Mouse (Mus musculus): Measurements from ENCODE around the gene Arhgap8. TPM values are rescaled to one million over a fixed set of nuclear protein-coding genes. Genes with fewer than 3 reads are reported as not detected.
"Not testable (repeated sequence)": the region's sequence is repeated elsewhere in the genome, so short reads cannot be mapped to it uniquely, and the experiment has no call there.

The Arhgap8 gene
- total RNA-seq, 2 experiments from 2014 or later: 0.25 TPM; not detected in 1

DNA sequence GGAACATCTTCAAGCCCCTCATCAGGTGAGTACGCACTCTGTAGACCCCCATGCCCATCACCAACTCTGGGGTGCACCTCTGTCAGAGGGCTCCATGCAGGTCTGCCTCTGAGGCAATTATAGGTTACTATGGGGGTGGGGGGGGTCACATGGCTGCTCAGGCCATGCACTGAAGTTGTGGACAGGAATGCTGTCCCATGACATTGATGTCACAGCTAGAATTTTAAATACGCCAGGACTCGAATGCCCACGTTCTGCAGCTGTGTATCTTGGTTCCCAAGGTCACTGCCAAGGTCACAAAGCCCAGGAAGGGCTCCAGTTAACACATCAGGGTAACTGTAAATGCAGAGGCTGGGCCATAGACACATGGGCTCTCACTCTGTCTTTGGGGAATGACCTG is 26.0 kb downstream of the Arhgap8 start:
- TF ChIP-seq CTCF (IDR thresholded peaks at IDR 0.05): no peak
- Histone ChIP-seq H3K27ac (no peak overlapping the region), H3K4me3 (no peak overlapping the region)
- DNase-seq: no peak
- intact Hi-C loops (cut with DNase I): no loop called here

DNA sequence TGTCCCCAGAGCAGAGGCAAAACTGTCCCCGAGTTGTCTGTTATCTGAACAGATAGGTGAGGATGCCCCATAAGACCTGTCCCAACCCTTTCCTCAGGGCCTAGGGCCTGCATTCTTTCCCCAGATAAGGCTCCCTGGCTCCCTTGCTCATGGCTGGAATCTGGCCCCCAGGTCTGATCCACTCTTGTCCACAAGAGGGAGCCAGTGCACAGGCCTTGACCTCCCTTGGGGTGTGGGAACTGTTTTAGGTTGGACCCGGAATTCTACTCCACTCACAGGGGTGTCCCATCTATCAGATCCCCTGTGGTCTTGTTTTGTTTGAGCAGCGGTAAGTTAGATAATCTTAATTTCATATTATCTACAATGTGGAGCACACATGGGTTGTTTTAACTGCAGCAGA is 35.1 kb downstream of the Arhgap8 start:
- Histone ChIP-seq H3K27ac (no peak overlapping the region), H3K4me3 (no peak overlapping the region)
- intact Hi-C loops (cut with DNase I): loop anchor here (5.0 to 10.0 kb wide), 3 partner anchors 80 to 242 kb away; no protein-coding TSS in a partner anchor
- peak; percentile 71 for DNase-seq
- TF ChIP-seq CTCF (IDR thresholded peaks at IDR 0.05): peak; percentile 98

DNA sequence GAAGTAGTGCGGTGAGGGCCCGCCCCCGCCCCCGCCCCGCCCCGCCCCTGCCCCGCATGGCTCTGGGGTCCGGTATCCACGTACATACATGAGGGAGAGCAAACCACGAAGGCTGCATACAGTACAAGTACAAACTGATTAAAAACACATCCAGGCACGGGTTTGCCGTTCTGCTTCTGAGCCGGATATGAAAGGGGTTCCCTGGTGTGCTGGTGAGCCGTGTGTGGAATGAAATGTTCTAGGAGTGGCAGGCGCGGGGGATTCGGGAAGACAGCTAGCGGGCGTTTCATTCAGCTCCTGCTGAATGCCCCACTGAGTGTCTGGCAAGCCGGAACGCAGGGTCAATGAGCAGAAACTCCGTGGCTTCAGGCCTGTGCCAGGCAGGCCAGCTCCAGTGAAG is 36.6 kb downstream of the Arhgap8 start:
- Histone ChIP-seq H3K27ac (no peak overlapping the region), H3K4me3 (0 out of 2 replicates have a peak overlapping the region, but pooled peaks have one; percentile 28)
- DNase-seq: no peak
- TF ChIP-seq CTCF (IDR thresholded peaks at IDR 0.05): no peak
- intact Hi-C loops (cut with DNase I): loop anchor here (5.0 to 10.0 kb wide), 3 partner anchors 82 to 241 kb away; no protein-coding TSS in a partner anchor

DNA sequence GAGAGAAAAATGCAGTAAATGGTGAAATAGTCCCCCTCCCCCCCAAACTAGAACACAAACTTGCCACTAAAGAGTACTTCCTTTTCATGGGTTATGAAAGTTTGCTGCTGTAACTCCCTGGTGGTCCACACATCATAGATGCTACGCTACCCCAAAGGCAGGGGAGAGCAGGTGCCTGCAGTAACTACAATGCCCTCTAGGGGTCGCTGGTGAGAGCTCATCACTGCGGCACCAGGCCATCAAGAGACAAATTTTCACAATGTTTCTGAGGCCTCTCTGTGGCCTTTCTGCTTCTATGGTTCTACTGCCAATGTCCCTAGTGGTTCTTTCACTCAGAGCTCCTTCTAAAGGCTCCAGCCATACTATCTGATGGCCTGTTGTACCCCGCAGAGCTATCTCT is 38.6 kb downstream of the Arhgap8 start:
- no peak overlapping the region for H3K27ac ChIP-seq

DNA sequence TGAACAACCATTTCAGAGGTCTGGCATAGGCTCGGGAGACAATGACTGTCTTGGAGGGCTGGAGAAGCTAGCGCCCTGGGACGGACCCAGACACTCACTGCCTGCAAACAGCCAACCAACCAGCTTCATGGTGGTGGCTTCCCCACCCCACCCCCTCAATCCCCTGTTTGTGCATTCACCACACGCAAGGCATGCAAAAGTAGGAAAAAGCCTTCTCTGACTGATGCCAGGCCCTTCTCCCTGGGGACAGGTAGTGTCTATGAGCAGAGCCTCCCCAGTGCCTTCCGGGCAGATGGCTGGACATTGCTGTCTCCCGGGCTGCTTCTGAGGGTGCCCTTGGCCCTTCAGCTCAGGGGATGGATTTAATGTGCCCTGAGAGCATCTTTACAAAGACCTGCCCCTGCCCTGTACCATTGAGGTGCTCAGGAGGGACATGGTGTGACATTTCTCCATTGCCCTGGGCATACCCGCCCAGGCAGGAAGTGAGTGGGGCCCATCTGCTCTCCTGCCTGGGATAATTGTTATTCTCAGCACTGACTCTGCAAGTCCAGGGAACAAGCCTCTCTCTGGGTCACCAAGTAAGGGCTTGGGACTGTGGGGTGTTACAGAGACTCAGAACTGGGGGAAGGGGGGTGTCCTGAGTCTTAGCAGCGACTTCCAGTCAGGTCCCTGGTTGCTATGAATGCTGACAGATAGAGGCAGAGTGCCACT is 43.0 kb downstream of the Arhgap8 start:
- no peak overlapping the region for H3K27ac ChIP-seq
- no peak for DNase-seq
- H3K4me3 ChIP-seq: no peak overlapping the region
- intact Hi-C loops (cut with DNase I): no loop called here
- TF ChIP-seq CTCF (IDR thresholded peaks at IDR 0.05): no peak

More for the DNA sequence above, 38.6 kb downstream of the Arhgap8 start:
- no peak overlapping the region for H3K4me3 ChIP-seq
- peak; percentile 38 for DNase-seq
- intact Hi-C loops (cut with DNase I): loop anchor here (5.0 to 10.0 kb wide), 3 partner anchors 84 to 239 kb away; no protein-coding TSS in a partner anchor
- peak; percentile 74 for TF ChIP-seq CTCF (IDR thresholded peaks at IDR 0.05)

DNA sequence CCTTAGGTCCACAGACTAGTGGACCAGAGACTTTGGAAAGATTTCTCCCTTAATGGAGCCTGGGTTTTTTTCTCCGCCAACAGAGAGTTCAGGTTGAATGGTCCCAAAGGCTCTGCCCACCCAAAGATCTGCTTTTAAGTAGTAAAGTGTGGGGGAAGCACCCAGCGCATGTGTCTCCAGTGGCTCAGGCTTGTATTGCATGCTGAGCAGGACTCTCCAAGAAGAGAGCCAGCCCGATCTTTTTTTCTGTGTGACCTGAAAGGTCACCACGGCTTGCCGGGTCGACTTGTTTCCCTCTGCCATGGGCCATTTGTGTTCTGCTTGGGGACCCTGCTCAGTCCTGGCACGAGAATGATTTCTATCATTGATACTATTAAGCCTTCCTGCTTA is 43.6 kb downstream of the Arhgap8 start:
- intact Hi-C loops (cut with DNase I): no loop called here
- no peak for DNase-seq
- Histone ChIP-seq H3K4me3 (no peak overlapping the region), H3K27ac (no peak overlapping the region)
- no peak for TF ChIP-seq CTCF (IDR thresholded peaks at IDR 0.05)

DNA sequence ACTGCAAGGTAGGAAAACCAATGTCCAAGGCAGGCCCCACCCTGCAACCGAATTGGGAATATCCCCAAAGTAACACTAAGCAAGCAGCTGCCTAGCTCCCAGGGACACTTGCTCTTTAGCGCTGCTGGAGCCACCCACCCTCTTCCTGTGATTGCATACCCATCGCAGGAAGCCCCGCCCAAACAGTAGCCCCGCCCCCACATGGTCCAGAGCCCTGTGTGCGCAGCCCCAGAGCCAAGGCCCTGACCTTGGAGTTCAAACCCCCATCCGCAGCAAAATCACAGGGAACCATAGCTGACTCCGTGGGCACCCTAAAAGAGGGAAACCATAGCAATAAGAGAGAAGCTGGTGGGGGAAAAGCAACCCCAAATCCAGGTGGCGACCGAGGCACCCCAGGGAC is 46.8 kb downstream of the Arhgap8 start:
- Histone ChIP-seq H3K27ac (no peak overlapping the region), H3K4me3 (no peak overlapping the region)
- intact Hi-C loops (cut with DNase I): no loop called here
- no peak for DNase-seq
- TF ChIP-seq CTCF (IDR thresholded peaks at IDR 0.05): no peak

DNA sequence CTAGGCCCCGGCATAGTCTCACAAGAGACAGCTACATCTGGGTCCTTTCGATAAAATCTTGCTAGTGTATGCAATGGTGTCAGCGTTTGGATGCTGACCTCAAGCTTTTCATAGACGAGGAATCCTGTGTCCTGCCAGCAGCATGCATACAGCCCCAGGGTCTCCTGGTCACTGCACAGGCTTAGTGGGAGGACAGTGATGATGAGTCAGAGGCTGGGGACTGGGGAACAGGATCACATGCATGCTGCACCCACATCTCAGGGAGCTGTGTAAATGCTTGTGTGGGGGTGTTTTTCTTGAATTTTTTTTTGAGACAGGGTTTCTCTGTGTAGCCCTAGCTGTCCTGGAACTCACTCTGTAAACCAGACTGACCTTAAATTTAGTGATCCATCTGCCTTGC is 48.7 kb downstream of the Arhgap8 start:
- DNase-seq; H3K4me3 ChIP-seq; H3K27ac ChIP-seq; intact Hi-C loops (cut with DNase I): not testable (repeated sequence)

DNA sequence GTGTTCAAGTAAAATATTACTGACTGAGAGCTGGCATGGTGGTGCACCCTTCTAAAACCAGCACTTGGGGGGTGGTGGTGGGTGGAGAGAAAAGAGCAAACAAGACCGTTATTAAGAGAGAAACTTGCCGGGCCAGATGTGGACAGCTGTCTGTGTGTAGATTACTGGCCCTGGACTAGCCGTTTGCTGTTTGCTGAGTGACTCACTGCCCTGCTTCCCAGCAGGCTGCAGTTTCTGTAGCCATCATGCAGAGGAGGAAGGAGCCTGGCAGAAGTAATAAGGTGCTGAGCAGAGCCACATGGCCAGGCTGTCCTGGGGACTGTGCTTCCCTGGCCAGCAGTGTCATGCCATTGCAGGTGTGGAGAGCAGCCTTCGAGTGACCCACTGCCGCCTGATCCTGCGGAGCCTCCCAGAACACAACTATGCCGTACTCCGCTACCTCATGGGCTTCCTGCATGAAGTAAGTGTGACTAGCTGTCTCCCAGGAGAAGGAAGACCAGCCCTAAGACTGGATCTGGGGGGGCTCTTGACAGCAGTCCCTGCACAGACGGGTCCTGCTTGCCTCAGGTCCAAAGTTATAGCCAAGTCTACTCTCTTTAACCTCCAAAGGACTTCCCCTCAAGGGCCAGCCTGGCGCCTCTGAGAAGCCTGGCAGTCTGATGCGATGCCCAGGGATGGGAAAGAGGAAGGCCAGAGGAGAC is 49.9 kb downstream of the Arhgap8 start:
- intact Hi-C loops (cut with DNase I): no loop called here
- no peak overlapping the region for H3K4me3 ChIP-seq
- no peak for TF ChIP-seq CTCF (IDR thresholded peaks at IDR 0.05)
- DNase-seq: no peak
- no peak overlapping the region for H3K27ac ChIP-seq

DNA sequence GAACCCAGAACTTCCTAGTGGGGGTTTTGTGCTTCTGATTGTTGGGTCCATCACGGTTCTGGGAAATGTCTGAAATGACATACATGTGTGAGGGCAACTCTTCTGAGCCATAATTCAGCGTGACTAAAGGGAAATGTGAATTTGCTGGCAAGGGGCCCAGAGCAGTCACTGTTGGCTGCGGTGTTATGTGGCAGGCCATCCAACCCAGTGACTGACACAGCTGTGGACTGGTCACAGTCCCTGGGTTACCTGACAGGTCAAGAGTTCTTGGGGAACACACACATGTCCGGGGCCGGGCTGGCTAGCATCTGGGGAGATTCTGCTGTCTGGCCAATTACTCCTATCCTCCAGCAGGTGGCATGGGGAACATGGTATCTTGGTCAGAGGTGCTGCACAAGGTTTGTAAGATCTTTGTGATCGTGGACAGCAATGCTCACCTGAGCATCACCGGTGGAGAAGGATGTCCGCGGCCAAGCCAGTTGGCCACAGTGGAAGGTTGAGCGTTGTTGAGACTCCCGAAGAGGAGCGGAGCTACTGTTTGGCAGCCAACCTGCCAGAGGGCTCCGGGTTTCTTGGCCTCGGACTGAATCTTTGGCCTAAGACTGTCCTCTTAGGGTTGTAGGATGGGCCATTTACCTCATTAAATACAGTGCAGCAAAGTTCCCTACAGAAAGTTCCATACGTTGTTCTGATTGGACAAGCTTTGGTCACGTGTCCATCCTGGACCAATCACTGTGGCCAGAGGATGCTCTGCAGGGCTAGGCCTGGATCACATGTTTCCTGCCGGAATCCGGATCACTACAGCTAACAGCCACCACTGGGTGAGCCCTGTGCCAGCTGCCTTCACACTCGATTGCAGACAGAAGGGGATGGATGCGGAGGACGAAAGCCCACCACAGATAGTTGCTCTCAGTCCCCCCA is 52.6 kb downstream of the Arhgap8 start:
- intact Hi-C loops (cut with DNase I): no loop called here
- Histone ChIP-seq H3K27ac (no peak overlapping the region), H3K4me3 (no peak overlapping the region)
- no peak for DNase-seq
- peak; percentile 35 for TF ChIP-seq CTCF (IDR thresholded peaks at IDR 0.05)

DNA sequence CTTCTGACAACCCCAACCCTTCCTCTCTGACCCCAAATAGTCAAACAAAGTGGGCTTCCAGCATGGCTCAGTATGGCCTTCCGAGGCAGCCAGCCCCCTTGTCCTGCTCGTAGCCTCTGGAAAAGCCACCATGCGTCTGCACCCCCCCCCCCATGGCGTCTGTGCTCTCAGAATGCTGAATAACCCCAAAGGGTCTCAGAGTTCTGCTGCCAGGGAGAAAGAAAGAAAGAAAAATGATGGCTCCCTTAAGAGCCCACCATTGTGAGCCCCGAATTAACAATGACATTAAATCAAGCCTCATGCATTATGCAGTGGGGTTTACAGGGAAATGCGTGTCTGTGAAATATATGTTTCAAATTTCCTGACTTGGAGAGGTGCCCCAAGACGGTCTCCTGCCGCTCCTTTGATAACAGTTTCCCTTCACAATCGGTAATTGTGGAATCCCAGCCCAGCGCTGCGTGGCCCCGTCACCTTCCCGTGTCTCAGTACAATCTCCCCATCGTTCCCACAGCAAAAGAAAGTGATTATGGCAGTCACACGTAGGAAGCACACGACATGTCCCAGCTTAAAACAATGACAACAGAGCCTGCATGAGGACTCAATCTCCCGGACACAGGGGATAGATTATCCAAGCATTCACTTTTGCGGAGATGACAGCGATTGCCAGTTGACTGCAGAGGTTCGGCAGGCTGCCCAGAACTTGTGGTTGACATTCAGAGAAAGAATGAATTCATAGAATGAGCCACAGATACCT is 55.7 kb downstream of the Arhgap8 start:
- Histone ChIP-seq H3K27ac (no peak overlapping the region), H3K4me3 (no peak overlapping the region)
- intact Hi-C loops (cut with DNase I): no loop called here
- DNase-seq: no peak
- no peak for TF ChIP-seq CTCF (IDR thresholded peaks at IDR 0.05)

DNA sequence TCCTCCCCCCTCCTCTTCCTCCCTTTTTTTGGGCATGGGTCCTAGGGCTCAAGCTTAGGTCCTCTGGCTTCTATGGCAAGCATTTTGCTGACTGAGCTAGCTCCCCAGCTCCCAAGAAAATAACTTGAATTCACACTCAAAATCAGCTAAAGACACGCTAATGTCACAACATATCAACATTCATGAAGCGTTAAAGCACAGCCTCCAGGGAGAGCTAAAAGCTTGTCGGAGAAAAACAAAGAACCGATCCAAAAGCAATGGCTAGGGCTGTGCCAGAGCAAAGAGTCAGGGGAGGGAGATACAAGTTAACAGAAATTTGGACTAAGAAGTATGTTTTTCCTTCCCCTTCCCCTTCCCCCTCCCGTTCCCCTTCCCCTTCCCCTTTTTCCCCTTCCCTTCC is 58.7 kb downstream of the Arhgap8 start:
- intact Hi-C loops (cut with DNase I): no loop called here
- DNase-seq: no peak
- TF ChIP-seq CTCF (IDR thresholded peaks at IDR 0.05): no peak

More for the DNA sequence above, 58.7 kb downstream of the Arhgap8 start:
- Histone ChIP-seq H3K4me3 (no peak overlapping the region), H3K27ac (no peak overlapping the region)
